Mouse (Mus musculus) sigmoid colon, adult 10 weeks (tissue): ENCODE data around the gene Ube2dnl1. TPM values are rescaled to one million over a fixed set of nuclear protein-coding genes. Genes with fewer than 3 reads are reported as not detected.

Experiments used
- polyA plus RNA-seq: library from polyadenylated mRNA; stranded (reverse); fragments of 350-450 nt; fragmentation: Illumina TruSeq; extraction: RNeasy Lipid Tissue Mini Kit (QIAGEN cat#74804); gene quantifications from one replicate; pipeline ENCODE4 v1.2.3, GENCODE M21; 2014; ENCODE audit warnings: low read depth, low replicate concordance

The Ube2dnl1 gene
- not detected for polyA plus RNA-seq

GRCm38 (mm10) chrX:114904712-114905111 is at the start of gene Ube2dnl1:
Gene Ube2dnl1, plus strand, starts transcription at chrX:114905012.

GRCm38 (mm10) chrX:114907282-114907681 is 2.5 kb downstream of the Ube2dnl1 start, which contains the start of gene Ube2dnl2:
Gene Ube2dnl2, plus strand, starts transcription at chrX:114907582.

Other genes with a start within 250 kb of the Ube2dnl1 start
- not detected for gene Ube2dnl2, start 2.6 kb downstream of the Ube2dnl1 start, polyA plus RNA-seq